Mouse (Mus musculus) hematopoietic stem cell, adult 5-6 weeks (primary cell): Measurements from ENCODE around the gene Gm4707. TPM values are rescaled to one million over a fixed set of nuclear protein-coding genes. Genes with fewer than 3 reads are reported as not detected.
"Not testable (repeated sequence)": the region's sequence is repeated elsewhere in the genome, so short reads cannot be mapped to it uniquely, and the experiment has no call there.

Experiments
- ATAC-seq, 2 experiments: fragments of 125-278 bp in 1 of 2; replicated peaks in 1 of 2; 2 replicates each; pipeline ENCODE4 v1.8.0; 2016 to 2017; ENCODE audit warnings: inconsistent platforms in 2 of 2, mild to moderate bottlenecking in 2 of 2, moderate number of reproducible peaks in 2 of 2, low read depth in 1 of 2, moderate TSS enrichment in 1 of 2; ENCODE audit not compliant: low FRiP score in 2 of 2, poor library complexity in 2 of 2, severe bottlenecking in 2 of 2, insufficient read depth in 1 of 2, low TSS enrichment in 1 of 2
- total RNA-seq: library from RNA; stranded (forward); fragments of 172-1452, 232-1000 nt; gene quantifications from 2 replicates; pipeline ENCODE4 v1.2.3, GENCODE M21; 2017

The Gm4707 gene
- total RNA-seq, 1 experiment from 2014 or later = 6.1 TPM

DNA sequence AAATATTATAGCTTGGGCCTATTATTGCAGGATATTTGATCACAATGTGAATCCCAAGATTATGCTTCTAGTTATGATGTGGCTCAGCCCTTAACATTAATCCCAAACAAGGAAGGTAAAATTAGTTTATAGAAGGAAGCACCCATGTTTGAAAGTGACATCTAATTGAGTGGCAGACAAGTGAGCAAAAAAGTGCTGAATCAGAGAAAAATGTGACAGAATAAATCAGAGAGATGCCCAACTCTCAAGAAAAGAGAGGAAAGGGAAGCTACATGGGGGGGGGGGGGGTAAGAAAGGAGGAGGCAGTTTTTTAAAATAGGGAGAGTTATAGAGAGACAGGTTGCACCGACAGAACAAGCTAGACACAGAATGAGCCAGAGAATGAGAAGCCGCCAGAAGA, 11.5 kb upstream of the Gm4707 start:
- ATAC-seq = no peak

DNA sequence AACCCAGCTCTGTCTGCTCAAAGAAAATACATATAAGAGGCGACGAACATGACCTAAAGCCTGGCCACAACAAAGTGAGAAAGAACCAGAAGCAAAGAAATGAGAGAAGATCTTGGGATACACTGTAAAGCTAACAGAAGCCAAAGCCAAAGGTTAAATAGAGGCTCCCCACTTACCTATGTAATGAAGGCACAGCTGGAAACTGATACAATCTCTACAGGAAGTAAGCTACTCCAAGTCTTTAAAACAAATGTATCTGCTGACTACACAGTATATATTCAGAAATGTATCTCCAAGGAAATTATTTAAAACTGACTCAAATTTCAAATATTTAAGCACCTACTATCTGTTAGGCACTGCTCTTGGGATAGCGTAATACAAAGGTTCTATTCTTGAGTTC, 594 bp upstream of the Gm4707 start:
- ATAC-seq = no peak

DNA sequence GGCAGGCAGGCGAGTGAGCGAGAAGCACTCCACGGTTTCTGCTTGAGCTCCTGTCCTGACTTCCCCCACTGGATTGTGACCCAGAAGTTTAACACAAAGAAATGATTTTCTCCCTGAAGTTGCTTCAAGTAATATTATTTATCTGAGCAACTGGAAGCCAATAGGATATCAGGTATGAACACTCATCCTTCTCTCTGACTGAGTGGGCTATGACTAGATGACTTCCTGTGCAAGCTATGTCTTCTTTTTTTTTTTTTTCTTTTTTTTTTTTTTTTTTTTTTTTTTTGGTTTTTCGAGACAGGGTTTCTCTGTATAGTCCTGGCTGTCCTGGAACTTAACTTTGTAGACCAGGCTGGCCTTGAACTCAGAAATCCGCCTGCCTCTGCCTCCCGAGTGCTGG, 2.4 kb downstream of the Gm4707 start:
- ATAC-seq = not testable (repeated sequence)

DNA sequence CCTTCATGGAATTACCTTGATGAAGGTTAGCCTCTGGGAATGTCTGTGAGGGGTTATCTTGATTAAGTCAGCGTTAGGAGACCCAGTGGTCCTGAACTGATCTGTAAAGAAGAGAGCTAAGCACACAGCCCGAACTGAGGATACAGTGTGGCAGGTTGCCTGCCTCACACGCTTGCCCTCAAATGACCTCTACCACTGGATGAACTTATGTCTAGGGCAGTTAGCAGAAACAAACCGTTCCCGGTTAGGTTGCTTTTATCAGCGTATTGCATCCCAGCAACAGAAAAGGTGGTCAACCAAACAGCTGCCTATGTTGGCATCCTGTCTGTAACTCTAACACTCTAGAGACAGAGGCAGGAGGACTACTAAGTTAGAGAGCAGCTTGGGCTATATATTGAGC, 14.5 kb downstream of the Gm4707 start:
- ATAC-seq = no peak

DNA sequence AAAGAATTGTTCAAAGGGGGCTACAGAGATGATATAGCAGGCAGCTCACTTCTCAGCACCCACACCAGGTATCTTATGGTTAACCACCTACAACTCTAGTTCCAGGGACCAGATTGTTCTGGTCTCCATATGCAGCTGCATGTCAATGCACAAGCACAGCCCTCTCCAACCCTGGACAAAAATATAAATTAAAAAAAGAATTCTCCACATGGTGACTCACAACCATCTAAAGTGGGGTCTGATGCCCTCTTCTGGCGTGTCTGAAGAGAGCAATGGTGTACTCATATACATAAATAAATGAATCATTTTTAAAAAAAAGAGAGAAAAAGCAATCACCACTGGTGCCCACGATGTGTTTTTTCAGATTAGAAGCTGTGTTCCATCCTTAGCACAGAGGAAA, 15.0 kb downstream of the Gm4707 start:
- ATAC-seq = no peak

DNA sequence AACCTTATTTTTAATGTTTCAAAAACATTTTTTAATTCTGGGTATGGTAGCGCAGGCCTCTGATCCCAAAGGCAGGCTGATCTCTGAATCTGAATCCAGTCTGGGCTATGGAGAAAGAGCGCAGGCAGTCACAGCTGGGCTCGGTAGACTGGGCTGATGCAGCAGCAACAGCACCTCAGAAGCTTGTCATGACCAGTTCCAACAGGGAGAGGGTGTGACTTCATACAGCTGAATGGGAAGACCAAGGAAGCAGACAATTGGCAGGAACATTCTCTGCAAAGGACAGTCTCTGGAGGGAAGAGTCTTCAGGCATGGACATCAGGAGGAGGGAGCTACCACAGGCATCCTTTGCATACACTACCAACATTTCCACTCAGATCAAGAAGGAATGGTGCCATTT, 15.6 kb downstream of the Gm4707 start:
- no peak for ATAC-seq

DNA sequence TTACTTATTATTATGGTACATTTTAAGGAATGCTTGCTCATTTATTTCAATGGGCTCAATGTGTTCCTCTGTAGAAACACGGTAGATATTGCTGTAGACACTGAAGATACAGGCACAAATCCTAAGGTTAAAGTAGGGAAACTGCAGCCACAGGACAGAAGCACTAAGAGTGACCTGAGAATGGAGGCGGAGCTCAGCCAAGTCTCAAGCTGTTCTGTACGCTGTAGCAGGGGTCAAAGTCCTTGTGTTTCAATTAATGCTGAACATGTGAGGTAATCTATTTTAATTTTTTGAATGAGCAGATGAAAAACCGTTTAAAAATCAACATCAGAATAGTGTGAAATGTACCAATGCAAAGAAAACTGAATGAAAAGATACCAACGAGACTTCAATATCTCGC, 16.4 kb downstream of the Gm4707 start:
- ATAC-seq = no peak

DNA sequence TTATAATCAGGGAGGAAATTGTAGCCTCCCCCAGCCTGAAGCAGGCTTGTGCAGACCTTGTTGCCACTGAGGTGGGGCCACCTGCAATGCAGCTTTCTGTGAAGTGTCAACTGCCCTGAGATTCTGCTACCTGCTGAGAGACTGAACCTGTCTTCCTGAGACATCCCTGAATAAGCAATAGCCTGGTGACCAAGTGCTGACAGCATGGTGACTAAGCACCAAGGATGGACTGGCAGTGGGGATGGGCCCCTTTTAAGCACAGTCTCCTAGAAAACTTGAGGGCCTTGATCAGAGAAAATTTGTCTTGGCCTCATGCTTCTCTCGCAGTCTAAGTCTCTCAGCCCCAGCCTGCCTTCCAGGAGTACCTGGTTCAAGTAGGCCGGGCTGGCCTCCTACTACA, 37.2 kb downstream of the Gm4707 start:
- not testable (repeated sequence) for ATAC-seq

DNA sequence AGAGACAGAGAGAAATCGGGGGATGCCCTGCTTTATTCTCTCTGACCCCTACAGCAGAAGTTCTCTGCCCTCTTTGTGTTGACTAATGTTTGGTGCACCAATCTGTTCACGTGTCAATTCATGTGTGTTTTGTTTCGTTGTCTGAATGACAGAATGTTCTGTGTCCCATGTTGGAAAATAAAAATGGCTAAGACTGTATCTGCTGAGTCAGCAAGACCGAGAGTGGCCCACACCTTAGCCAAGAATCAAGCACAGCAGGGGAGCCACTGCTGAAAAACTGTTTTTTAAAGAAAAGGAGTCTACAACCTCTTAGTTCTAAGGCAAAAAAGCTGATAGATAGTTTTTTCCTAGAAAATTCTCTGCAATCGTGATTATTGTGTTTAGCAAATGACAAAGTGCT, 40.3 kb downstream of the Gm4707 start:
- not testable (repeated sequence) for ATAC-seq

DNA sequence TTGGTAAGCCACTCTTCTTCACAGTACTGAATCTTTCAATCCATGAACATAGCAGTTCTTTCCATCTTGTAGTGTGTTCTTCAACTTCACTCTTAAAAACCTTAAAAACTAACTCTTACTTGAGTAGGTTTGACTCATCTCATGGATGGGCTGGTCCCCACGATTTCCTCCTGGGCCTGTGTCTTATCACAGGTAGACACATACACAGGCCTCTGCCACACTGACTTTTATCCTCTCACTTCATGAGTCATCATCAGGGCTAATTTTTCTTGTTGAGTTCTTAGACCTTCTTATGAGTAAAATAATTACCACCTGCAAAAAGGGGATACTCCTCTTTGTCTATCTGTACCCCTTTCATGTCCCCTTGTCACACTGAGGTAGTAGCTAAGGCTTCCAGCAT, 42.7 kb downstream of the Gm4707 start:
- ATAC-seq = no peak

Other genes starting within 250 kb of the Gm4707 start
- 13.1 and 21.3 TPM in 2 replicates for gene Emilin2, start 147.9 kb downstream of the Gm4707 start, total RNA-seq
- 167 and 249 TPM in 2 replicates for gene Smchd1, start 15.4 kb upstream of the Gm4707 start, total RNA-seq
- 70.4 and 77.5 TPM in 2 replicates for gene Ndc80, start 66.9 kb upstream of the Gm4707 start, total RNA-seq
- not detected in 2 replicates for gene Spdya, start 92.1 kb upstream of the Gm4707 start, total RNA-seq
- gene Wdr43, start 156.0 kb upstream of the Gm4707 start, total RNA-seq = 292 and 334 TPM in 2 replicates
- gene Togaram2, start 213.3 kb upstream of the Gm4707 start, total RNA-seq = not detected in 2 replicates